Comparison of ENCODE assay signal across 8 mouse cellular contexts in the genomic region with DNA sequence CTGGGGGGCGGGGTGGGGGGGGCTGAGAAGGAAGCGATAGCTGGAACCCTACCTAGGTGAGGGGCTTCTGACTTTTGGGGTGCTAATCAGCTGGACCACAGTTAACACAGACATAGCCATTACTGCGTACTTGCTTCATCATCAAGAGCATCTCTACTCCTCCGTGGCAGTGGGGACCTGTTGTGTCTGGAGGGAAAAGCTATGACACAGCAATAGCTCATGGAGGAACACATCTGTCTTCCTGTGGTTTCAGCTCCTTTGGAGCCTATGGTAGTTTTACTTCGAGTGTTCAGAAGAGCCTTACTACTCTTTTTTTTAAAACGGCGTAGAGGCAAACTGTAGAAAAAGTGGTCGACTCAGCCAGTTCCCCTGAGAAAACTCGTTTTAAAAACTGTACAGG. TPM values are rescaled to one million over a fixed set of nuclear protein-coding genes. Genes with fewer than 3 reads are reported as not detected.
A peak's percentile ranks its signal among the peaks of the same experiment; 100 is the strongest.
DNase-seq lines count a peak whose midpoint lies in the region; ATAC-seq and TF ChIP-seq lines count a peak whose summit lies in the region.

No protein-coding gene starts in this region.

- no peak for TF ChIP-seq EP300 in ES-Bruce4 (IDR thresholded peaks at IDR 0.05; ENCODE audit: insufficient read depth, low read depth, low read length)
- TF ChIP-seq EP300 in liver, postnatal 0 days (IDR thresholded peaks at IDR 0.05; ENCODE audit: low read depth), result no peak

- H3K36me3 ChIP-seq in heart, embryonic 11.5 days (ENCODE audit: control insufficient read depth, insufficient read depth, low read length), result peaks cover 7% of the 10 kb centered on the region; the same call in 1 of the 2 replicates
- no peaks in the 10 kb centered on the region for H3K36me3 ChIP-seq in ES-Bruce4 (ENCODE audit: control insufficient read depth, insufficient read depth, low read length, poor library complexity, severe bottlenecking)
- peaks cover 33% of the 10 kb centered on the region for H3K36me3 ChIP-seq in forebrain, embryonic 15.5 days
- H3K36me3 ChIP-seq in liver, postnatal 0 days (replicated peaks; ENCODE audit: insufficient read depth, low read length), result peaks cover 7% of the 10 kb centered on the region; the same call in 1 of the 2 replicates

- no peak for DNase-seq in heart, postnatal 4 days
- no peak for DNase-seq in liver, postnatal 0 days
- no peak for DNase-seq in urinary bladder, postnatal 14 days (ENCODE audit: low spot score)
- no peak for DNase-seq in retina, postnatal 1 day
- no peak for DNase-seq in embryo, embryonic 9.5 days (ENCODE audit: extremely low spot score)

- 42% methylated on average over 9 of the region's 9 CpGs for WGBS in heart, embryonic 11.5 days (ENCODE audit: insufficient replicate concordance)
- 50% methylated on average over 9 of the region's 9 CpGs for WGBS in forebrain, embryonic 15.5 days
- WGBS in liver, postnatal 0 days (ENCODE audit: insufficient replicate concordance), result 20% methylated on average over 9 of the region's 9 CpGs

- TF ChIP-seq POLR2A in ES-Bruce4 (IDR thresholded peaks at IDR 0.05; ENCODE audit: insufficient read depth, low read length), result no peak

- no peak for ATAC-seq in heart, embryonic 11.5 days (replicated peaks; ENCODE audit: insufficient number of reproducible peaks, low FRiP score, low TSS enrichment)
- ATAC-seq in forebrain, embryonic 15.5 days (replicated peaks), result peak; percentile 12; the same call in 1 of the 2 replicates
- ATAC-seq in liver, postnatal 0 days, result no peak

- H3K4me2 ChIP-seq in heart, embryonic 11.5 days, result peak overlapping the region; percentile 79
- H3K4me2 ChIP-seq in forebrain, embryonic 15.5 days (replicated peaks), result peak overlapping the region; percentile 62
- H3K4me2 ChIP-seq in liver, postnatal 0 days (ENCODE audit: low read depth, low read length), result peak overlapping the region; percentile 88

- no peaks in the 10 kb centered on the region for H3K27me3 ChIP-seq in heart, embryonic 11.5 days (ENCODE audit: control insufficient read depth, insufficient read depth, low read length)
- no peaks in the 10 kb centered on the region; the same call in 1 of the 2 replicates for H3K27me3 ChIP-seq in ES-Bruce4 (ENCODE audit: control insufficient read depth, insufficient read depth, low read length, poor library complexity, severe bottlenecking)
- no peaks in the 10 kb centered on the region for H3K27me3 ChIP-seq in forebrain, embryonic 15.5 days
- H3K27me3 ChIP-seq in liver, postnatal 0 days (ENCODE audit: insufficient read depth, low read length), result no peaks in the 10 kb centered on the region

- peak overlapping the region; percentile 80 for H3K9ac ChIP-seq in heart, embryonic 11.5 days (ENCODE audit: low read depth, low read length)
- H3K9ac ChIP-seq in ES-Bruce4 (ENCODE audit: low read depth, poor library complexity, severe bottlenecking), result peak overlapping the region; percentile 72
- peak overlapping the region; percentile 89 for H3K9ac ChIP-seq in forebrain, embryonic 15.5 days (replicated peaks)
- H3K9ac ChIP-seq in liver, postnatal 0 days (replicated peaks), result peak overlapping the region; percentile 79

- no peak overlapping the region for H3K27ac ChIP-seq in heart, embryonic 11.5 days (ENCODE audit: low read depth, low read length)
- H3K27ac ChIP-seq in ES-Bruce4 (ENCODE audit: insufficient read depth, low read length), result no peak overlapping the region
- no peak overlapping the region for H3K27ac ChIP-seq in forebrain, embryonic 15.5 days (replicated peaks)
- peak overlapping the region; percentile 60; the same call in 1 of the 2 replicates for H3K27ac ChIP-seq in liver, postnatal 0 days (ENCODE audit: low read depth)

- no peak for TF ChIP-seq CTCF in ES-Bruce4 (IDR thresholded peaks at IDR 0.05; ENCODE audit: low read depth, low read length)
- TF ChIP-seq CTCF in liver, postnatal 0 days (IDR thresholded peaks at IDR 0.05; ENCODE audit: low read depth), result no peak

- H3K4me3 ChIP-seq in heart, embryonic 11.5 days (ENCODE audit: low read depth, low read length), result peak overlapping the region; percentile 68
- H3K4me3 ChIP-seq in ES-Bruce4 (ENCODE audit: low read depth, low read length), result peak overlapping the region; percentile 43; the same call in 1 of the 2 replicates
- H3K4me3 ChIP-seq in forebrain, embryonic 15.5 days, result peak overlapping the region; percentile 81
- peak overlapping the region; percentile 70 for H3K4me3 ChIP-seq in liver, postnatal 0 days (ENCODE audit: low read depth, low read length)

- H3K9me3 ChIP-seq in heart, embryonic 11.5 days (replicated peaks; ENCODE audit: control insufficient read depth, low read length), result no peaks in the 10 kb centered on the region
- no peaks in the 10 kb centered on the region for H3K9me3 ChIP-seq in ES-Bruce4 (replicated peaks; ENCODE audit: control insufficient read depth, insufficient read depth, low read length, poor library complexity, severe bottlenecking)
- H3K9me3 ChIP-seq in forebrain, embryonic 15.5 days, result no peaks in the 10 kb centered on the region
- no peaks in the 10 kb centered on the region for H3K9me3 ChIP-seq in liver, postnatal 0 days (ENCODE audit: low read length)

- H3K4me1 ChIP-seq in heart, embryonic 11.5 days (ENCODE audit: control insufficient read depth, insufficient read depth, low read length), result peaks cover 6% of the 10 kb centered on the region; the same call in 1 of the 2 replicates
- H3K4me1 ChIP-seq in ES-Bruce4 (ENCODE audit: control insufficient read depth, insufficient read depth, low read length), result no peaks in the 10 kb centered on the region
- H3K4me1 ChIP-seq in forebrain, embryonic 15.5 days, result peaks cover 13% of the 10 kb centered on the region
- H3K4me1 ChIP-seq in liver, postnatal 0 days (ENCODE audit: insufficient read depth), result peaks cover 10% of the 10 kb centered on the region

RNA-seq across cellular contexts. Expression of a gene that starts 0.7 kb away (rescaled TPM):
- polyA plus RNA-seq in heart, embryonic 11.5 days (2014; fragmentation: Nextera tagmentation; extraction: Ambion mirVana), result 5.1 and 5.7 TPM in 2 replicates
- total RNA-seq in heart, postnatal 4 days (2021), result 1 to 10 TPM; 2.3 to 2.7 TPM
- 3.2 and 5.2 TPM in 2 replicates for polyA plus RNA-seq in ES-Bruce4 (2011; ENCODE audit: insufficient read depth, insufficient read length, low read depth, missing spikeins)
- 22.9 TPM in 2 replicates for polyA plus RNA-seq in forebrain, embryonic 15.5 days (2015; fragmentation: Nextera tagmentation; extraction: Ambion mirVana)
- polyA plus RNA-seq in liver, postnatal 0 days (2015; fragmentation: Nextera tagmentation; extraction: Ambion mirVana), result 0.85 and 1.3 TPM in 2 replicates

RNA-seq across cellular contexts. Expression of a gene that starts 8.6 kb away (rescaled TPM):
- polyA plus RNA-seq in heart, embryonic 11.5 days (2014; fragmentation: Nextera tagmentation; extraction: Ambion mirVana), result 0.16 TPM in 1 of 2 replicates, not detected in the other
- not detected for total RNA-seq in heart, postnatal 4 days (2021)
- polyA plus RNA-seq in ES-Bruce4 (2011; ENCODE audit: insufficient read depth, insufficient read length, low read depth, missing spikeins), result not detected in 2 replicates
- not detected in 2 replicates for polyA plus RNA-seq in forebrain, embryonic 15.5 days (2015; fragmentation: Nextera tagmentation; extraction: Ambion mirVana)
- not detected in 2 replicates for polyA plus RNA-seq in liver, postnatal 0 days (2015; fragmentation: Nextera tagmentation; extraction: Ambion mirVana)

RNA-seq across cellular contexts. Expression of a gene that starts 18.6 kb away (rescaled TPM):
- polyA plus RNA-seq in heart, embryonic 11.5 days (2014; fragmentation: Nextera tagmentation; extraction: Ambion mirVana), result not detected in 2 replicates
- not detected for total RNA-seq in heart, postnatal 4 days (2021)
- polyA plus RNA-seq in ES-Bruce4 (2011; ENCODE audit: insufficient read depth, insufficient read length, low read depth, missing spikeins), result not detected in 2 replicates
- not detected in 2 replicates for polyA plus RNA-seq in forebrain, embryonic 15.5 days (2015; fragmentation: Nextera tagmentation; extraction: Ambion mirVana)
- not detected in 2 replicates for polyA plus RNA-seq in liver, postnatal 0 days (2015; fragmentation: Nextera tagmentation; extraction: Ambion mirVana)

RNA-seq across cellular contexts. Expression of a gene that starts 19.4 kb away (rescaled TPM):
- 4.6 and 6.4 TPM in 2 replicates for polyA plus RNA-seq in heart, embryonic 11.5 days (2014; fragmentation: Nextera tagmentation; extraction: Ambion mirVana)
- 1 to 10 TPM; 4.4 to 4.8 TPM for total RNA-seq in heart, postnatal 4 days (2021)
- polyA plus RNA-seq in ES-Bruce4 (2011; ENCODE audit: insufficient read depth, insufficient read length, low read depth, missing spikeins), result 6.9 and 7.7 TPM in 2 replicates
- 11.5 and 11.6 TPM in 2 replicates for polyA plus RNA-seq in forebrain, embryonic 15.5 days (2015; fragmentation: Nextera tagmentation; extraction: Ambion mirVana)
- 0.94 and 1.6 TPM in 2 replicates for polyA plus RNA-seq in liver, postnatal 0 days (2015; fragmentation: Nextera tagmentation; extraction: Ambion mirVana)

RNA-seq across cellular contexts. Expression of a gene that starts 32.8 kb away (rescaled TPM):
- not detected in 2 replicates for polyA plus RNA-seq in heart, embryonic 11.5 days (2014; fragmentation: Nextera tagmentation; extraction: Ambion mirVana)
- not detected for total RNA-seq in heart, postnatal 4 days (2021)
- polyA plus RNA-seq in ES-Bruce4 (2011; ENCODE audit: insufficient read depth, insufficient read length, low read depth, missing spikeins), result not detected in 2 replicates
- polyA plus RNA-seq in forebrain, embryonic 15.5 days (2015; fragmentation: Nextera tagmentation; extraction: Ambion mirVana), result not detected in 2 replicates
- polyA plus RNA-seq in liver, postnatal 0 days (2015; fragmentation: Nextera tagmentation; extraction: Ambion mirVana), result not detected in 2 replicates
